Mouse (Mus musculus) liver, embryonic 11.5 days (tissue): ENCODE results near the gene Tlr9. TPM values are rescaled to one million over a fixed set of nuclear protein-coding genes. Genes with fewer than 3 reads are reported as not detected.

Source experiments
- ATAC-seq: fragments of 200-750 bp; cut with Nextera tagmentation; replicated peaks from 2 replicates; pipeline ENCODE4 v1.8.0; 2017; ENCODE audit warnings: moderate number of reproducible peaks, mild to moderate bottlenecking, moderate TSS enrichment, moderate library complexity; ENCODE audit not compliant: low FRiP score
- DNase-seq: peaks from one replicate; pipeline ENCODE4 v3.0.0-alpha.2; 2017; ENCODE audit warnings: low spot score
- H3K27ac ChIP-seq: fragments of 300-500 bp; sonication (generic); 2 replicates; pipeline ENCODE4 v1.5.1; 2014; ENCODE audit warnings: mild to moderate bottlenecking, low read depth, low read length, control low read depth
- H3K27me3 ChIP-seq: fragments of 300-500 bp; sonication (generic); replicated peaks from 2 replicates; pipeline ENCODE4 v1.6.1; 2014; ENCODE audit warnings: low read length, mixed read lengths; ENCODE audit not compliant: control insufficient read depth, insufficient read depth
- H3K36me3 ChIP-seq: fragments of 300-500 bp; sonication (generic); 2 replicates; pipeline ENCODE4 v1.6.1; 2014; ENCODE audit warnings: mild to moderate bottlenecking, low read length, moderate library complexity, mixed read lengths; ENCODE audit not compliant: control insufficient read depth, insufficient read depth
- H3K4me1 ChIP-seq: fragments of 300-500 bp; sonication (generic); replicated peaks from 2 replicates; pipeline ENCODE4 v1.6.1; 2014; ENCODE audit warnings: low read length, mixed read lengths; ENCODE audit not compliant: control insufficient read depth, insufficient read depth
- H3K4me2 ChIP-seq: fragments of 300-500 bp; sonication (generic); 2 replicates; pipeline ENCODE4 v1.6.1; 2014; ENCODE audit warnings: mild to moderate bottlenecking, control low read depth, moderate library complexity
- H3K4me3 ChIP-seq: fragments of 300-500 bp; sonication (generic); 2 replicates; pipeline ENCODE4 v1.5.1; 2014; ENCODE audit warnings: low read depth, low read length, control low read depth
- H3K9ac ChIP-seq: fragments of 300-500 bp; sonication (generic); 2 replicates; pipeline ENCODE4 v1.6.1; 2014; ENCODE audit warnings: low read depth, low read length, control low read depth
- H3K9me3 ChIP-seq: fragments of 300-500 bp; sonication (generic); 2 replicates; pipeline ENCODE4 v1.6.1; 2016; ENCODE audit warnings: low read length, inconsistent platforms, mixed read lengths; ENCODE audit not compliant: control insufficient read depth
- WGBS: fragments of 180-500 bp; shearing (Covaris S2); extraction: QIAGEN DNeasy Blood & Tissue Kit; methylation state at CpG from one replicate; pipeline ENCODE4 v1.1.7; 2014; 5-methylcytosine and 5-hydroxymethylcytosine counted together
- polyA plus RNA-seq: library from polyadenylated mRNA; unstranded; fragments of >200 nt; fragmentation: Nextera tagmentation; extraction: Ambion mirVana; gene quantifications from 2 replicates; pipeline ENCODE4 v1.2.1, GENCODE M21; 2014

Tlr9 gene
- polyA plus RNA-seq, 1 experiment from 2014 or later, result not detected

DNA sequence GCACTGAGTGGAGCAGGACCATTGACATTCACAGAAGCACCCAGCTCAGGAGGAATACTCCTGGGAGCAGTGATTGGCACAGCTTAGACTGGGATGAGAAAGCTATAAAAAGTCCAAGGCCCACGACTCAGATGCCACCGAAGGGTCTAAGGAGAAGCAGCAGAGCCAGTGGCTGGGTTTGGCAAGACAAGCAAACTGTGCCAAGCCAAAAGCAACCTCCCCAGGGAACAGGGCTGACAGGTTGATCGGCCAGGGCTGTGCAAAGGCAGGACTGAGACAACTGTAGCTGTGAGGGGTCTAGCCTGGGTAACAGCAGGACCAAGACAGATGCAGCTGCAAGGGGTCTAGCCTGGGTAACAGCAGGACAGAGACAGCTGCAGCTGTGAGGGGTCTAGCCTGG, 10.6 kb downstream of the Tlr9 start:
- ATAC-seq (no peak), DNase-seq (no peak)
- no peaks in the 10 kb centered on the region for H3K9me3 ChIP-seq
- H3K4me1 ChIP-seq, result peaks cover 6% of the 10 kb centered on the region; the same call in 1 of the 2 replicates
- no peak overlapping the region for H3K9ac ChIP-seq
- H3K4me3 ChIP-seq, result no peak overlapping the region
- H3K36me3 ChIP-seq, result peaks cover 19% of the 10 kb centered on the region; the same call in 1 of the 2 replicates
- H3K27me3 ChIP-seq, result no peaks in the 10 kb centered on the region
- H3K27ac ChIP-seq, result no peak overlapping the region
- 84% methylated on average over 3 of the region's 3 CpGs for WGBS
- H3K4me2 ChIP-seq, result no peak overlapping the region

- no peaks in the 10 kb centered on the region for H3K4me1 ChIP-seq
- no peaks in the 10 kb centered on the region for H3K27me3 ChIP-seq
- H3K4me3 ChIP-seq, result no peak overlapping the region
- DNase-seq, result no peak
- WGBS, result 82% methylated on average over 6 of the region's 6 CpGs
- no peak overlapping the region for H3K9ac ChIP-seq
- H3K4me2 ChIP-seq, result no peak overlapping the region
- H3K27ac ChIP-seq, result no peak overlapping the region
- H3K9me3 ChIP-seq, result no peaks in the 10 kb centered on the region
- no peak for ATAC-seq
- peaks cover 27% of the 10 kb centered on the region for H3K36me3 ChIP-seq
Observed at GRCm38 (mm10) chr9:106233953-106234352, 11.6 kb downstream of the Tlr9 start.

GRCm38 (mm10) chr9:106235194-106235830, 12.9 kb downstream of the Tlr9 start:
- ATAC-seq (no peak), DNase-seq (no peak)
- H3K27ac ChIP-seq, result no peak overlapping the region
- H3K4me2 ChIP-seq, result no peak overlapping the region
- H3K9ac ChIP-seq, result no peak overlapping the region
- no peak overlapping the region for H3K4me3 ChIP-seq
- no peaks in the 10 kb centered on the region for H3K9me3 ChIP-seq
- H3K4me1 ChIP-seq, result no peaks in the 10 kb centered on the region
- 90% methylated on average over 23 of the region's 23 CpGs for WGBS
- no peaks in the 10 kb centered on the region for H3K27me3 ChIP-seq
- H3K36me3 ChIP-seq, result peaks cover 35% of the 10 kb centered on the region

DNA sequence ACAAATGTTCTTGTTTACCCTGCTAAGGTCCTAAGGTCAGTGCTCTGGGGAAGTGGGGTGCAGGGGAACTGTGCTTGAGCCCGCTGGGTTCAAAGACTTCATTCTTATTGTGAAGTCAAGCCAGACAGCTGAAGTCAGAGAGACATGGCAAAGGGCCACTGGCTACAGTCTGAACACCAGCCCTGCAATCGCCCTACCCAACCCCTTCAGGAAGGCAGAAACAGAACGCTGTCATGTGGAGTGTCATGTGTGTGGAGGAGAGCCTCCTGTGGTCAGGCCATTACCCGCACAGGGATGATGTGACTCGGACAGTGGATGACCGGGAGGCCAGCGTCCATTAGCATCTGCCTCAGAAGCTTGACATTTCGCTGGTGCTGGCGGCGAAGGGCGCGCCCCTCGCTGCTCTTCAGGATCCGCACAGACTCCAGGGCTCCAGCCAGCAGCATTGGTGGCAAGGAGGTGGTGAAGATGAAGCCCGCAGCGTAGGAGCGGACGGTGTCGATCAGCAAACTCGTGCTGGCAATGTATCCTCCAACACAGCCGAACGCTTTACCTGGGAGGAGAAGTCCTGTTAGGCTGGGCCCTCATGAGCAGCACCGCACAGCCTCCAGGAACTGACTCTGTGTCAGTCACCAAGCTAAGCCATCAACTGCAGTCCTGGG, 13.9 kb downstream of the Tlr9 start:
- Histone ChIP-seq H3K4me3 (no peak overlapping the region), H3K4me2 (no peak overlapping the region), H3K4me1 (no peaks in the 10 kb centered on the region), H3K9me3 (no peaks in the 10 kb centered on the region), H3K9ac (no peak overlapping the region), H3K27ac (no peak overlapping the region), H3K27me3 (no peaks in the 10 kb centered on the region), H3K36me3 (peaks cover 41% of the 10 kb centered on the region)
- DNase-seq (no peak), ATAC-seq (no peak)
- 92% methylated on average over 23 of the region's 23 CpGs for WGBS

- Histone ChIP-seq H3K4me1 (no peaks in the 10 kb centered on the region), H3K4me2 (no peak overlapping the region), H3K9me3 (no peaks in the 10 kb centered on the region), H3K36me3 (peaks cover 46% of the 10 kb centered on the region), H3K27me3 (no peaks in the 10 kb centered on the region), H3K27ac (no peak overlapping the region), H3K4me3 (no peak overlapping the region), H3K9ac (no peak overlapping the region)
- no peak for DNase-seq
- 80% methylated on average over 3 of the region's 3 CpGs for WGBS
- no peak for ATAC-seq
Observed at GRCm38 (mm10) chr9:106236818-106237211, 14.4 kb downstream of the Tlr9 start.

DNA sequence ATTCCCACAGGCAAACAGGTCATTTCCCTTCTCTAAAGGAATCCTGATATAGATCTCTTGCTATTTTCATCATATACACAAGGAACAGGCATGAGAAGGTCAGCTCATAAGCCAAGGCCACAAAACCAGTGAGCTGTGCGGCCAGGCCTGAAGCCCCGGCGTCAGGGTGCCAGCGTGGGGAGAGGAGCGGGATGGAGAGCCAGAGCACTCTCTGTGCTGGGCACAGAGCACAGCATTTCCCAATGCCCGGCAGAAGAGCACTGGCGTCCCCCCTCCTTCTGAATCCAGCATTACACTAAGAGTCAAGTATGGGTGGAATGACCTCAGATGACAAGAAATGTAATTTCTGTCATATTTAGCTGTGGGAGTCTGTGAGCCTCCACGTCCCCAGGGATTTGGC, 15.0 kb downstream of the Tlr9 start:
- peaks cover 51% of the 10 kb centered on the region for H3K36me3 ChIP-seq
- no peaks in the 10 kb centered on the region for H3K27me3 ChIP-seq
- H3K4me1 ChIP-seq, result no peaks in the 10 kb centered on the region
- no peak overlapping the region for H3K4me2 ChIP-seq
- no peak overlapping the region for H3K27ac ChIP-seq
- ATAC-seq (no peak), DNase-seq (no peak)
- H3K9ac ChIP-seq, result no peak overlapping the region
- no peak overlapping the region for H3K4me3 ChIP-seq
- 86% methylated on average over 8 of the region's 8 CpGs for WGBS
- H3K9me3 ChIP-seq, result no peaks in the 10 kb centered on the region

GRCm38 (mm10) chr9:106237878-106238277, 15.5 kb downstream of the Tlr9 start:
- Histone ChIP-seq H3K9ac (no peak overlapping the region), H3K4me1 (no peaks in the 10 kb centered on the region), H3K27ac (no peak overlapping the region), H3K4me3 (no peak overlapping the region), H3K9me3 (no peaks in the 10 kb centered on the region), H3K4me2 (no peak overlapping the region), H3K27me3 (no peaks in the 10 kb centered on the region), H3K36me3 (peaks cover 51% of the 10 kb centered on the region)
- DNase-seq (no peak), ATAC-seq (no peak)
- 95% methylated on average over 10 of the region's 10 CpGs for WGBS

DNA sequence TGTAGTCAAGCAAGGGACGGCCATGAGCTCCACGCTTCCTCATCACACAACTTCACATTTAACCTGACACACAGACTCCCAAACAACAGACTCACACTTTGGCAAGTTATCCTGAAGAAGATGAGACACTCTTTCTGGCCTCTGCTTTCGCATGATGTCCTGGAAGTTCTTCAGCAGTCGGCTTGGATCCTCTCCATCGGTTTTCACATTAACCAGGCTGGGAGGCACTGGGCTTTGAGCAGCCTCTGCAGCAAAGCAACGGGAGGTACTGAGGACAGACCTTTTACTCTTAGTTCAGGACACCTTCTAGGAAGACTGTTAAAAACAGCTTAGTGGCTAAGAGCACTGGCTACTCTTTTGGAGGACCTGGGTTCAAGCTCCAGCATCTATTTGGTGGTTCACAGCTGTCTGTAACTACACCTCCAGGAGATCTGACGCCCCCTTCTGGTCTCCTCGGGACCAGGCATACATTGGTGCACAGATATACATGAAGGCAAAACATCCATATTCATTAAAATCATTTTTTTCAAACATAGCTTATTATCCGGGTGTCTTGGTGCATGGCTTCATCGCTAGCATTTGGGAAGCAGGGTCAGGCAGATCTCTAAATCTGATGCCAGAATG, 19.3 kb downstream of the Tlr9 start:
- no peak for ATAC-seq
- Histone ChIP-seq H3K9me3 (no peaks in the 10 kb centered on the region), H3K4me1 (peaks cover 6% of the 10 kb centered on the region), H3K4me2 (no peak overlapping the region), H3K9ac (no peak overlapping the region), H3K4me3 (no peak overlapping the region), H3K36me3 (peaks cover 40% of the 10 kb centered on the region), H3K27ac (no peak overlapping the region), H3K27me3 (no peaks in the 10 kb centered on the region)
- no peak for DNase-seq
- WGBS, result 85% methylated on average over 10 of the region's 10 CpGs
